Mouse (Mus musculus): ENCODE measurements around the gene Orai2.
"Not testable (repeated sequence)": the region's sequence is repeated elsewhere in the genome, so short reads cannot be mapped to it uniquely, and the experiment has no call there.

The Orai2 gene

DNA sequence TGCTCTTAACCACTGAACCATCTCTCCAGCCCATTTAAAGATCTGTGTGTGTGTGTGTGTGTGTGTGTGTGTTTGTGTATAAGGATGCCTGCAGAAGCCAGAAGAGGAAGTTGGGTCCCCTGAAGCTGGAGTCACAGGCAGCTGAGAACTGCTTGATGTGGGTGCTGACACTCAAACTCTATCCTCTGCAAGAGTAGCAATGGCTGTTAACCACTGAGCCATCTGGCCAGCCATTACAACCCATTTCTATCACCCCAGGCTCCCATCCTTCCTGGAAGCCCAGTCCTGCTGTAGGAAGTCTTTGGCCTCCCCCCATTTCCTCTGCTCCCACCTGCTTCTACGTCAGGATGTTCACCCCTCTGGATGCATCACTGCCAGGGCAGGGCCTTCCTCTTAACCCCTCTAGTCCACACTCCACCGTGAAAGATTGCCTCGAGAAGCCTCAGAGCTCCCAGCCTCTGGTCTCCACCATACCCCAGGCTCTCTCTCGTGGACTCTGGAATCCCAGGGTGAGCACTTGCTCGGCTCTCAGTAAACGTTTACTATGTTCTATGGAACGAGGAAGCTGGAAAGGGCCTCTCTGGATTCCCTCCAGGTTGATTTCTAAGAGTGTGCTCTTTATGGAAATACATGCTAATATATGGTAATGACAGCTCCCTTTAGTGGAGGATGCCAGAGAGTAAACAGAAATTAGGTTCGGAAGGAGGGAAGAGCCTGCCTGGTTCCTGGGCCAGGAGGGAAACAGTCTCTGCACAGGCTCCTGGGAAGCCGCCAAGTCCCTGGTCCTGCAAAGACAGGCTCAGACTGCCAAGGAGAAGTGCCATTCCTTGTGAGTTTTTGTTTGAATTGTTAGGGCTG lies 3.3 kb upstream of the Orai2 start:
- DNase-seq (ENCODE audit: low read depth) = peak; percentile 32

DNA sequence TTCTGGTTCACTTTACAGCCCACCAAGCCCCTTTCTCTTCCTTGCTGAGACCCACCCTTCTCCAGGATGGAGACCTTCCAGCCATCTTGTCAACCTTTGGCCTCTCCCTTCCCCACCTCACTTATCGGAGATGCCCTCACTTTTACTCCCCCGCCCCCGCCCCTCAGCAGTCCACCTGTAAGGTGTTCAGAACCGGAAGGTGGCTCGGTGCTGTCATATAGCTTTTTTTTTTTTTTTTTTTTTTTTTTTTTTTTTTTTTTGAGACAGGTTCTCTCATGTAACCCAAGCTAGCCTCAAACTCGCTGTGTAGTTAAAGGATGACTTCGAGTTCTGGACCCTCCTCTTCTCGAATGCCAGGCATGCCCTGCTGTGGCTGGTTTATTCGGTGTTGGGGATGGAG lies 2.4 kb upstream of the Orai2 start:
- no peak for DNase-seq (ENCODE audit: low read depth)

- DNase-seq (ENCODE audit: low read depth) = peak; percentile 83
Measured at GRCm38 (mm10) chr5:136171363-136172341, 1.1 kb upstream of the Orai2 start.

- DNase-seq (ENCODE audit: low read depth) = peak; percentile 66
Measured at GRCm38 (mm10) chr5:136169626-136170511, 644 bp downstream of the Orai2 start.

DNA sequence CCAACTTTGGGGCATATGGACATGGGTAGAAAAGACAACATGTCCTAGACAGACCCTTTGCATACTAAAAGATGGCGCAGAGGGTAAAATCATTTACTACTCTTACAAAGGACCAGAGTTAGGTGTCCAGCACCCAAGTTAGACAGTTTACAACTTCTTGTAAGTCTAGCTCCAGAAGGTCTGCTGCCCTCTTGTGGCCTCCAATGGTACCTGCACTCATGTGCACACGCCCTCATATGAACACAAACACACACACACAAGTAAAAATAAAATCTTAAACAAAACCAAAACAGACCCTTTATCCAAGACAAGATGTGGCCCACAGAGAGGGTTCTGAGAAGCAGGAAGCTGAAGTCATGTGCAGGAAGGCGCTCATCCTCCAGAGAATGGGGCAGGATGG lies 2.4 kb downstream of the Orai2 start:
- DNase-seq (ENCODE audit: low read depth) = peak; percentile 52

GRCm38 (mm10) chr5:136167296-136167695 lies 3.2 kb downstream of the Orai2 start:
- no peak for DNase-seq (ENCODE audit: low read depth)

DNA sequence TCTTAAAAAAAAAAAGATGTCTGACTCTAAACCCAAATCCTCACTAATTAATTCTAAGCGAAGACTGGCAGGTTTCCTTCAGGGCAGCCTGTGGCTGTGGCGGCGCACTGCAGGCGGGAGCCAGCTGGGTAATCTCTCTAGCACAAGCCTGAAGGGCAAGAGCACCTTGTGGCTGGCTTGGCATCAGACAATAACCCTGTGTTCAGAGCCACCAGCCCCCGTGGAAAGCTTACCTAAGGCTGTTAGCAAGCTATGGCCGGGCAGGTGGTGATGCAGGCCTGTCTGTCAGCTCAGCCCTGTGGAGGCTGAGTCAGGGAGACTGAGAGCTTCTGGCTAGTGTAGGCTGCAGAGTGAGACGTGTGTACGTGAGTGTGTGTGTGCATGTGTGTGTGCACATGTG lies 5.3 kb downstream of the Orai2 start:
- DNase-seq (ENCODE audit: low read depth) = no peak

GRCm38 (mm10) chr5:136163807-136164474 lies 6.6 kb downstream of the Orai2 start:
- DNase-seq (ENCODE audit: low read depth) = no peak

DNA sequence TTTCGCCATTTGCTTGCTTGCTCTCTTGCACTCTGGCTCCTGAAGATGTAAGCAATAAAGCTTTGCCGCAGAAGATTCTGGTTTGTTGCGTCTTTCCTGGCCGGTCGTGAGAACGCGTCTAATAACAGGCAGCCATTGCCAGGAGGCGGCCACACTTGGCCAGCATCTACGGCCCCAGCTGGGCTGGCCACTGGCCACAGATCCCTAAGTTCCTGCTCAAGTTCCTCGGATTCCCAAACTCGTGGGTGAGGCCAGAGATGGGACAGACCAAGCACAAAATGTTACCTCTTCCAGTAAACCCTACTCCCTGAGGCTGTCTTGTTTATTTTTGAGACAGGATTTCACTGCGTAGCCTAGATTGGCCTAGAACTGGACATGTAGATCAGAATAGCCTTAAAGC lies 10.4 kb downstream of the Orai2 start:
- DNase-seq (ENCODE audit: low read depth) = not testable (repeated sequence)

GRCm38 (mm10) chr5:136155399-136155798 lies 15.1 kb downstream of the Orai2 start:
- peak; percentile 64 for DNase-seq (ENCODE audit: low read depth)

GRCm38 (mm10) chr5:136152365-136152764 lies 18.1 kb downstream of the Orai2 start:
- DNase-seq (ENCODE audit: low read depth) = no peak

- peak; percentile 66 for DNase-seq (ENCODE audit: low read depth)
Measured at GRCm38 (mm10) chr5:136149134-136149576, 21.4 kb downstream of the Orai2 start.

- DNase-seq (ENCODE audit: low read depth) = peak; percentile 29
Measured at GRCm38 (mm10) chr5:136147704-136148103, 22.8 kb downstream of the Orai2 start.

- peak; percentile 73 for DNase-seq (ENCODE audit: low read depth)
Measured at GRCm38 (mm10) chr5:136146936-136147335, 23.6 kb downstream of the Orai2 start.

- DNase-seq (ENCODE audit: low read depth) = no peak
Measured at GRCm38 (mm10) chr5:136144606-136145430, 25.7 kb downstream of the Orai2 start.

GRCm38 (mm10) chr5:136143161-136143755 lies 27.3 kb downstream of the Orai2 start:
- DNase-seq (ENCODE audit: low read depth) = peak; percentile 60

GRCm38 (mm10) chr5:136142746-136143145 lies 27.8 kb downstream of the Orai2 start:
- peak; percentile 59 for DNase-seq (ENCODE audit: low read depth)

DNA sequence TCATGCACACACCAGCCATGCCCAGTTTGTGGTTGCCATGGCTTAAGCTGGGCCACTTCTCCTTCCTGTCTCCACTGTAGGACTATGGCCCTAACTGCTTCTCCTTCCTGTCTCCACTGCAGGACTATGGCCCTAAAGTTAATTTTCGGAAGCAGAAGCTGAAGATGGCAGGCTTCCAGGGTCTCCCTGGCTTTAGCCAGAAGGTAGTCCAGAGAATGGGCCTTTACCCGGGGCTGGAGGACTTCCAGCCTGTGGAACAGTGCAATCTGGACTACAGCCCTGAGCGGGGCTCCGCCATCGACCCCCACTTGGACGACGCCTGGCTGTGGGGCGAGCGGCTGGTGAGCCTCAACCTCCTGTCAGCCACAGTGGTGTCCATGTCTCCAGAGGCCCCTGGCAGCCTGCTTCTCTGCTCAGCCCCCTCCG lies 30.4 kb downstream of the Orai2 start:
- DNase-seq (ENCODE audit: low read depth) = no peak

GRCm38 (mm10) chr5:136139393-136139792 lies 31.1 kb downstream of the Orai2 start:
- no peak for DNase-seq (ENCODE audit: low read depth)
